Mouse (Mus musculus): ENCODE measurements around the gene Olfr857.
"Not testable (repeated sequence)": the region's sequence is repeated elsewhere in the genome, so short reads cannot be mapped to it uniquely, and the experiment has no call there.

Olfr857 gene

GRCm38 (mm10) chr9:19709133-19709532, at the start of gene Olfr857:
Olfr857 (plus strand) TSS chr9:19709433.
- no peak for DNase-seq (ENCODE audit: low read depth, low spot score)

GRCm38 (mm10) chr9:19690281-19690680, 19.0 kb upstream of the Olfr857 start:
- no peak for DNase-seq (ENCODE audit: low read depth, low spot score)

- DNase-seq (ENCODE audit: low read depth, low spot score) = no peak
Measured at GRCm38 (mm10) chr9:19691426-19691825, 17.8 kb upstream of the Olfr857 start.

GRCm38 (mm10) chr9:19692430-19692829, 16.8 kb upstream of the Olfr857 start:
- DNase-seq (ENCODE audit: low read depth, low spot score) = no peak

- not testable (repeated sequence) for DNase-seq (ENCODE audit: low read depth, low spot score)
Measured at GRCm38 (mm10) chr9:19694285-19694684, 14.9 kb upstream of the Olfr857 start.

- DNase-seq (ENCODE audit: low read depth, low spot score) = not testable (repeated sequence)
Measured at GRCm38 (mm10) chr9:19694898-19695379, 14.3 kb upstream of the Olfr857 start.

GRCm38 (mm10) chr9:19704546-19704945, 4.7 kb upstream of the Olfr857 start:
- not testable (repeated sequence) for DNase-seq (ENCODE audit: low read depth, low spot score)

Data from c-Kit-negative CD71-positive TER-119-positive erythroid progenitor cells, embryonic 14.5 days (primary cell).